Mouse (Mus musculus): Measurements from ENCODE around the gene Ppfia2. TPM values are rescaled to one million over a fixed set of nuclear protein-coding genes. Genes with fewer than 3 reads are reported as not detected.

Ppfia2 gene
- polyA plus RNA-seq, 1 experiment: not detected

DNA sequence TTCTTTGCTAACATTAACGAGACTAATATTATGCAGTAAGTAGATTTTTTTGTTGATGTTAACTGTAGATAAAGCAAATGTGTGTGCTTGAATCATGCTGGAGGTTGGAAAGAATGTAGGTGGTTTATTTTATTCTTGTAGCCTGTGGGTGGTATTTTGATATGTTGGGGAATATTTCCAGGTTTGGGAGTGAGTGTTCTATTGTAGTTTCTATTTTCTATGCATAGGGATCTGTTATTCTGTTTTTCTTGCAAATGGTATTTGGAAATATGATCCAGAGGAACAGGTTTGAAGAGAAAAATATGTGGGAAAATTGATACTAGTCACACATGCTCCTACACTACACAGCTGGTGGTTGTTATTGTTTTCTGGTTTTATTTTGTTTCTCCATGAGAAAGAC is 120.8 kb downstream of the Ppfia2 start:
- no peak overlapping the region for H3K4me3 ChIP-seq
- H3ac ChIP-seq (ENCODE audit: control insufficient read depth, insufficient read length): no peak overlapping the region
- no peaks in the 10 kb centered on the region for H3K79me2 ChIP-seq (ENCODE audit: control insufficient read depth, insufficient read depth)
- TF ChIP-seq USF1 (IDR thresholded peaks at IDR 0.05; ENCODE audit: low read depth): no peak
- no peak for TF ChIP-seq MYOD1 (IDR thresholded peaks at IDR 0.05; ENCODE audit: control insufficient read depth in 1 of 3, insufficient read length in 2 of 3, low read depth in 2 of 3)
- no peak for TF ChIP-seq POLR2AphosphoS2 (IDR thresholded peaks at IDR 0.05; ENCODE audit: insufficient read length, low read depth)
- TF ChIP-seq SRF (IDR thresholded peaks at IDR 0.05; ENCODE audit: control insufficient read depth, insufficient read length, low read depth): no peak
- no peak for TF ChIP-seq TCF3 (IDR thresholded peaks at IDR 0.05; ENCODE audit: insufficient read length, low read depth)
- no peak for TF ChIP-seq MYOG (IDR thresholded peaks at IDR 0.05; ENCODE audit: control insufficient read depth in 1 of 3, insufficient read depth in 1 of 3, insufficient read length in 2 of 3, low read depth in 2 of 3)
- TF ChIP-seq TCF12 (IDR thresholded peaks at IDR 0.05; ENCODE audit: insufficient read depth, poor library complexity, severe bottlenecking): no peak
- no peak overlapping the region for H3K4me2 ChIP-seq (ENCODE audit: low read depth)
- H3K27me3 ChIP-seq (ENCODE audit: control insufficient read depth, insufficient read depth, insufficient read length): no peaks in the 10 kb centered on the region
- no peaks in the 10 kb centered on the region for H3K36me3 ChIP-seq (ENCODE audit: control insufficient read depth, insufficient read depth)

DNA sequence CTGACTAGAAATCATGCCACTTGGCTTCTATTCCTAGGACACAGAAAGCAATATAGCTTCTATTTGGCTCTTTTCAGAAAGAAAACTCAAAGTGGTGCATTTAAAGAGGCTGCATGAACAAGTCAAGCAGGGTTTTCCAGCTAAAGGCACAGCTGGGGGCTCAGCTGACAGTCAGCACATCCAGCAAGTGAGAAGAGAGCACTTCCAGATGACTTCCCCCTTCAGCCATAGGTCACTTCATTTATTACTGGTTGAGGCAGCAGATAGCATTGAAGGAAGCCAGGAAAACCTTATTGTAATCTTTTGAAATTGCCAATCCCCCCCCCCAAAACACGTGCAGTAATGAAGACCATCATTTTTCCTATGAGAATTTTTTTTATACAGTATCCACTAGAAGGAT is 126.8 kb downstream of the Ppfia2 start:
- no peak overlapping the region for H3ac ChIP-seq (ENCODE audit: control insufficient read depth, insufficient read length)
- H3K36me3 ChIP-seq (ENCODE audit: control insufficient read depth, insufficient read depth): no peaks in the 10 kb centered on the region
- no peak overlapping the region for H3K4me3 ChIP-seq
- H3K79me2 ChIP-seq (ENCODE audit: control insufficient read depth, insufficient read depth): no peaks in the 10 kb centered on the region
- H3K4me2 ChIP-seq (ENCODE audit: low read depth): no peak overlapping the region
- H3K27me3 ChIP-seq (ENCODE audit: control insufficient read depth, insufficient read depth, insufficient read length): no peaks in the 10 kb centered on the region
- TF ChIP-seq POLR2AphosphoS2 (IDR thresholded peaks at IDR 0.05; ENCODE audit: insufficient read length, low read depth) (no peak), TCF3 (IDR thresholded peaks at IDR 0.05; ENCODE audit: insufficient read length, low read depth) (no peak), POLR2A (IDR thresholded peaks at IDR 0.05; ENCODE audit: insufficient read length, low read depth) (no peak)

DNA sequence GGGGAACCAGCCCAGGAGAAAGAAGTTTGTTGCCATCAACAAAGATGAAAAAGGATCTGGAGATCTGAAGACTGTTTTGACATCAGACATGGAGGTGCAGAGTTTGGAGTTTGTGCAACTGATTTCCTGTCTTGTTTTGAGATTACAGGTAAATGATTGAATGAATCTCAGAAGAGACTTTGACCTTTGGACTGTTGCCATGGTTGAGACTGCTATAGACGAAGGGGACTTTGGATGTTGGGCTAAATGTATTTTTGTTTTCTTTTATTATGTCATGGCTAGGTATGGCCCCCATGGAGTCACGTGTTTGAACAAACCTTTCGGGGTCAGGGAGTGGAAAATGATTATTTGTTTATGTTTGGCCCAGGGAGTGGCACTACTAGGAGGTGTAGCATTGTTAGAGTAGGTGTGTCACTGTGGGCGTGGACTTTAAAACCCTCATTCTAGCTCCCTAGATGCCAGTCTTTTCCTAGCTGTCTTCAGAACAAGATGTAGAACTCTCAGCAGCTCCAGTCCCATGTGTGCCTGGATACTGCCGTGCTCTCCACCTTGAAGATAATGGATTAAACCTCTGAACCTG is 133.3 kb downstream of the Ppfia2 start:
- Histone ChIP-seq H3K79me2 (ENCODE audit: control insufficient read depth, insufficient read depth) (no peaks in the 10 kb centered on the region), H3K27me3 (ENCODE audit: control insufficient read depth, insufficient read depth, insufficient read length) (no peaks in the 10 kb centered on the region), H3ac (ENCODE audit: control insufficient read depth, insufficient read length) (no peak overlapping the region), H3K4me2 (ENCODE audit: low read depth) (no peak overlapping the region), H3K4me3 (no peak overlapping the region), H3K36me3 (ENCODE audit: control insufficient read depth, insufficient read depth) (no peaks in the 10 kb centered on the region)
- TF ChIP-seq POLR2A (IDR thresholded peaks at IDR 0.05; ENCODE audit: insufficient read length, low read depth) (no peak), USF1 (IDR thresholded peaks at IDR 0.05; ENCODE audit: low read depth) (no peak), MYOD1 (IDR thresholded peaks at IDR 0.05; ENCODE audit: control insufficient read depth in 1 of 3, insufficient read length in 2 of 3, low read depth in 2 of 3) (no peak), REST (IDR thresholded peaks at IDR 0.05; ENCODE audit: insufficient read depth, insufficient read length) (no peak)

DNA sequence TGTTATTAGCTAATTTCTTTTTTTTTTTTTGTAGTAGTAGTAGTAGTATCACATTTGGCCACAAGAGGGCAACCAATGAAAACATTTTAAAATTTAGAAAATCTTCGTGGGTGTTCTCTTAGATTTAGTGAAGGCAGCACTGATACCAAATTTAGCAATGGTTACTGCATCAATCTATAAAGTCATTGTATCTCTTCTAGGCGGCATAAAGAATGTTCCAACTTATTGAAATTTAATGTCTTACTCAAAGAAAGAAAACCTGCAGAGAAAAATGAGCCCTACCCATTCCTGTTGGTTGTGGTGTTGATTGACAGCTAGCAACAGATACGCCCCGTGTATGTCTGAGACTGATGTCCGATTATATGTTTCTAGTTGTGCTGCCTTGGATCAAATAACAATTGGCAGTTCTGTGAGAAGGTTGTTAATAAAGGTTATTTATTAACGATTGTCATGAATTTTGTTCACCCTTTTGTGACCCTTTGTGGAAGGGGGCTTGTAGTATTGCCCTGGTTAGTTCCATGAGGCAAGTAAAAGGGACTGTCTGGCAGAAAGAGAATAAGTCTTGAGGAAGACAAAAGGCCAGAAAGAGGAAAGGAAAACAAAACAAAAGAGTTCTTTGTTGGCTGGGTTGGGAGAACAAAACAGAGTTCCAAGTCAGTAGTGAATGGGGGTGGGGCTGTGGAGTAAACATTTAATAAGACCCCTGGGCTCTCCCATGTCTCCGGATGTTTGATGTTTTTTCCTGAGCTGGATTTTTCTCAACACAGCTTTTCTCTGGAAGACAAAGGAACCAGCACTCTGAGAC is 139.2 kb downstream of the Ppfia2 start:
- TF ChIP-seq E2F4 (IDR thresholded peaks at IDR 0.05; ENCODE audit: insufficient read depth): no peak
- TF ChIP-seq REST (IDR thresholded peaks at IDR 0.05; ENCODE audit: insufficient read depth, insufficient read length): no peak
- no peak for TF ChIP-seq SRF (IDR thresholded peaks at IDR 0.05; ENCODE audit: control insufficient read depth, insufficient read length, low read depth)
- TF ChIP-seq POLR2A (IDR thresholded peaks at IDR 0.05; ENCODE audit: insufficient read length, low read depth): no peak
- no peak for TF ChIP-seq MYOD1 (IDR thresholded peaks at IDR 0.05; ENCODE audit: control insufficient read depth in 1 of 3, insufficient read length in 2 of 3, low read depth in 2 of 3)
- TF ChIP-seq TCF12 (IDR thresholded peaks at IDR 0.05; ENCODE audit: insufficient read depth, poor library complexity, severe bottlenecking): no peak
- no peak for TF ChIP-seq POLR2AphosphoS2 (IDR thresholded peaks at IDR 0.05; ENCODE audit: insufficient read length, low read depth)
- TF ChIP-seq MYOG (IDR thresholded peaks at IDR 0.05; ENCODE audit: control insufficient read depth in 1 of 3, insufficient read depth in 1 of 3, insufficient read length in 2 of 3, low read depth in 2 of 3): no peak
- no peak for TF ChIP-seq USF1 (IDR thresholded peaks at IDR 0.05; ENCODE audit: low read depth)
- Histone ChIP-seq H3K27me3 (ENCODE audit: control insufficient read depth, insufficient read depth, insufficient read length) (no peaks in the 10 kb centered on the region), H3K79me2 (ENCODE audit: control insufficient read depth, insufficient read depth) (no peaks in the 10 kb centered on the region), H3K4me3 (no peak overlapping the region), H3ac (ENCODE audit: control insufficient read depth, insufficient read length) (no peak overlapping the region), H3K4me2 (ENCODE audit: low read depth) (peak overlapping the region; percentile 31), H3K36me3 (ENCODE audit: control insufficient read depth, insufficient read depth) (no peaks in the 10 kb centered on the region)

DNA sequence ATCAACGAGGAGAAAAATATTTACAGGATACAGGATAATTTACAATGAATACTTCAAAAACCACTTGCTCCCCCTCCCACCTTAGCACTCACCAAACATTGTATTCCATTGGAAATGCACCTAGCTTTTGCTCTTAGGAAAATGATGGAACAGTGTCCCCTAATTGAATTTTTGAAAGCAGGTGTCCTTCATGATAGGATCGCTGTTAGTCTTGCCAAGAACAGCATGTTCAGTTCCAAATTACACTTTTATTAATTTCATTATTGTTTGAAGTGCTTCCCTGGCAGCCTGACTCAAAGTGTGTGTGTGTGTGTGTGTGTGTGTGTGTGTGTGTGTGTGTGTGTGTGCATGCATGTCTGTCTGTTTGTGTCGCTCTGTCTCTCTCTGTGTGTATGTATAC is 140.1 kb downstream of the Ppfia2 start:
- Histone ChIP-seq H3K79me2 (ENCODE audit: control insufficient read depth, insufficient read depth) (no peaks in the 10 kb centered on the region), H3K27me3 (ENCODE audit: control insufficient read depth, insufficient read depth, insufficient read length) (no peaks in the 10 kb centered on the region), H3K36me3 (ENCODE audit: control insufficient read depth, insufficient read depth) (no peaks in the 10 kb centered on the region), H3K4me2 (ENCODE audit: low read depth) (no peak overlapping the region), H3ac (ENCODE audit: control insufficient read depth, insufficient read length) (no peak overlapping the region), H3K4me3 (no peak overlapping the region)
- TF ChIP-seq POLR2AphosphoS2 (IDR thresholded peaks at IDR 0.05; ENCODE audit: insufficient read length, low read depth) (no peak), USF1 (IDR thresholded peaks at IDR 0.05; ENCODE audit: low read depth) (no peak), POLR2A (IDR thresholded peaks at IDR 0.05; ENCODE audit: insufficient read length, low read depth) (no peak), CEBPB (IDR thresholded peaks at IDR 0.05; ENCODE audit: insufficient read depth, poor library complexity, severe bottlenecking) (no peak), MYOG (IDR thresholded peaks at IDR 0.05; ENCODE audit: control insufficient read depth in 1 of 3, insufficient read depth in 1 of 3, insufficient read length in 2 of 3, low read depth in 2 of 3) (no peak), REST (IDR thresholded peaks at IDR 0.05; ENCODE audit: insufficient read depth, insufficient read length) (no peak), MAX (IDR thresholded peaks at IDR 0.05; ENCODE audit: low read depth) (no peak), E2F4 (IDR thresholded peaks at IDR 0.05; ENCODE audit: insufficient read depth) (no peak), SRF (IDR thresholded peaks at IDR 0.05; ENCODE audit: control insufficient read depth, insufficient read length, low read depth) (no peak)

Data from myocyte (in vitro differentiated cells).